Mouse (Mus musculus) gastrocnemius, adult 2 months (tissue): ENCODE data around the gene Nol3. TPM values are rescaled to one million over a fixed set of nuclear protein-coding genes. Genes with fewer than 3 reads are reported as not detected.
"Not testable (repeated sequence)": the region's sequence is repeated elsewhere in the genome, so short reads cannot be mapped to it uniquely, and the experiment has no call there.

Experiments
- DNase-seq: peaks from one replicate; pipeline ENCODE4 v3.0.0; 2022
- H3K27ac ChIP-seq: fragments of 200-600 bp; 2 replicates; pipeline ENCODE4 v1.8.1; 2022; ENCODE audit warnings: mild to moderate bottlenecking
- H3K4me3 ChIP-seq: fragments of 200-600 bp; 2 replicates; pipeline ENCODE4 v1.8.1; 2022; ENCODE audit warnings: mild to moderate bottlenecking, moderate library complexity
- CTCF ChIP-seq: fragments of 200-600 bp; IDR thresholded peaks from 2 replicates; pipeline ENCODE4 v1.8.1; 2022; ENCODE audit warnings: antibody characterized with exemption, mild to moderate bottlenecking, moderate library complexity
- intact Hi-C: fragments of 180-260 bp; cut with DNase I; formaldehyde crosslinking; loops from one replicate; pipeline ENCODE4 v1.15.1; 2025
- long read RNA-seq, 2 experiments: library from polyadenylated mRNA; stranded (forward); transcript quantifications; one replicate each; pipeline ENCODE4 v2.0.0; 2021
- total RNA-seq, 2 experiments: library from RNA; stranded (reverse); gene quantifications; 2 replicates each; pipeline ENCODE4 v1.2.3; 2021

The Nol3 gene
- 10 to 100 TPM; 27.9 to 32.4 TPM for total RNA-seq
- long read RNA-seq, experiment 1, transcript Nol3-201 (4 exons, 3,176 nt): major isoform, 38 of 46 reads
- long read RNA-seq, experiment 1, partial matches to known transcripts: 4 of 46 reads
- long read RNA-seq, experiment 1, other reads (novel, unspliced or antisense): 4 of 46 reads
- long read RNA-seq, experiment 2, transcript Nol3-201 (4 exons, 3,176 nt): major isoform, 39 of 49 reads
- long read RNA-seq, experiment 2, partial matches to known transcripts: 4 of 49 reads
- long read RNA-seq, experiment 2, other reads (novel, unspliced or antisense): 6 of 49 reads

- Histone ChIP-seq H3K27ac (peak within 1 kb of the TSS; percentile 94), H3K4me3 (peak within 1 kb of the TSS; percentile 81)
- DNase-seq: no peak
- no peak for TF ChIP-seq CTCF
- intact Hi-C loops: loop anchor here (10.0 kb wide), 1 partner anchor 621 kb away; no protein-coding TSS in a partner anchor
These were observed at the start of gene Nol3 for GRCm38 (mm10) chr8:105275840-105276239. Gene Nol3 (plus strand): TSS chr8:105276140.

GRCm38 (mm10) chr8:105231503-105232320 lies 44.2 kb upstream of the Nol3 start:
- TF ChIP-seq CTCF: no peak

GRCm38 (mm10) chr8:105232321-105232693 lies 43.6 kb upstream of the Nol3 start:
- intact Hi-C loops, DNase-seq, H3K4me3 ChIP-seq: not testable (repeated sequence)
- H3K27ac ChIP-seq: peak overlapping the region; percentile 86; the same call in 1 of the 2 replicates

More at GRCm38 (mm10) chr8:105231503-105232320, 44.2 kb upstream of the Nol3 start:
- H3K4me3 ChIP-seq: no peak overlapping the region
- intact Hi-C loops: no loop called here
- DNase-seq: no peak
- peak overlapping the region; percentile 69 for H3K27ac ChIP-seq

GRCm38 (mm10) chr8:105233126-105233935 lies 42.6 kb upstream of the Nol3 start:
- TF ChIP-seq CTCF: no peak
- intact Hi-C loops: no loop called here
- H3K4me3 ChIP-seq: no peak overlapping the region
- H3K27ac ChIP-seq: peak overlapping the region; percentile 86
- no peak for DNase-seq

GRCm38 (mm10) chr8:105235206-105235605 lies 40.7 kb upstream of the Nol3 start:
- no peak for TF ChIP-seq CTCF
- H3K27ac ChIP-seq: peak overlapping the region; percentile 86
- no peak for DNase-seq
- intact Hi-C loops: no loop called here
- no peak overlapping the region for H3K4me3 ChIP-seq

- H3K27ac ChIP-seq: no peak overlapping the region
- TF ChIP-seq CTCF: no peak
- DNase-seq: no peak
- intact Hi-C loops: no loop called here
- H3K4me3 ChIP-seq: no peak overlapping the region
These were observed 38.3 kb upstream of the Nol3 start for GRCm38 (mm10) chr8:105237442-105238142.

GRCm38 (mm10) chr8:105241016-105241415 lies 34.9 kb upstream of the Nol3 start:
- no peak for TF ChIP-seq CTCF
- intact Hi-C loops: no loop called here
- DNase-seq: no peak
- Histone ChIP-seq H3K27ac (no peak overlapping the region), H3K4me3 (no peak overlapping the region)

GRCm38 (mm10) chr8:105251954-105252353 lies 24.0 kb upstream of the Nol3 start:
- no peak for TF ChIP-seq CTCF
- no peak overlapping the region for H3K4me3 ChIP-seq
- H3K27ac ChIP-seq: no peak overlapping the region
- intact Hi-C loops: no loop called here
- no peak for DNase-seq

- intact Hi-C loops: no loop called here
- TF ChIP-seq CTCF: no peak
- Histone ChIP-seq H3K27ac (no peak overlapping the region), H3K4me3 (peak overlapping the region; percentile 90)
- no peak for DNase-seq
These were observed 23.0 kb upstream of the Nol3 start for GRCm38 (mm10) chr8:105252680-105253537.

- TF ChIP-seq CTCF: no peak
- Histone ChIP-seq H3K4me3 (peak overlapping the region; percentile 90), H3K27ac (peak overlapping the region; percentile 90)
- intact Hi-C loops: no loop called here
- no peak for DNase-seq
These were observed 22.2 kb upstream of the Nol3 start for GRCm38 (mm10) chr8:105253766-105254151.
